Mouse (Mus musculus) G1E (cell line): ENCODE results near the gene Art2b. TPM values are rescaled to one million over a fixed set of nuclear protein-coding genes. Genes with fewer than 3 reads are reported as not detected.
"Not testable (repeated sequence)": the region's sequence is repeated elsewhere in the genome, so short reads cannot be mapped to it uniquely, and the experiment has no call there.

Source experiments
- ATAC-seq: 2 replicates; pipeline ENCODE4 v1.8.0; 2016; ENCODE audit warnings: mild to moderate bottlenecking; ENCODE audit not compliant: insufficient number of reproducible peaks, poor library complexity, low FRiP score, severe bottlenecking; ENCODE audit errors: extremely low read depth
- DNase-seq: peaks from one replicate; pipeline ENCODE4 v3.0.0; 2012; ENCODE audit warnings: low spot score
- H3K27me3 ChIP-seq: 2 replicates; pipeline ENCODE4 v1.6.1; 2012; ENCODE audit warnings: mild to moderate bottlenecking, low read length, inconsistent platforms; ENCODE audit not compliant: insufficient read depth
- H3K36me3 ChIP-seq: replicated peaks from 2 replicates; pipeline ENCODE3; 2012; ENCODE audit warnings: mild to moderate bottlenecking, inconsistent platforms
- H3K4me1 ChIP-seq: 2 replicates; pipeline ENCODE4 v1.6.1; 2012; ENCODE audit warnings: low read depth, low read length, inconsistent platforms, mixed read lengths; ENCODE audit not compliant: insufficient read depth
- H3K4me3 ChIP-seq: 2 replicates; pipeline ENCODE4 v1.5.1; 2012; ENCODE audit warnings: low read depth, mild to moderate bottlenecking, inconsistent platforms, low read length, moderate library complexity, mixed read lengths
- H3K9me3 ChIP-seq: replicated peaks from 2 replicates; pipeline ENCODE4 v1.6.1; 2012; ENCODE audit warnings: inconsistent platforms
- CTCF ChIP-seq: IDR thresholded peaks from 2 replicates; pipeline ENCODE4 v1.5.1; 2012; ENCODE audit warnings: low read depth, low read length, inconsistent platforms, mixed read lengths
- GATA1 ChIP-seq: IDR thresholded peaks from 2 replicates; pipeline ENCODE4 v1.6.1; 2012; ENCODE audit warnings: borderline replicate concordance, low read length, inconsistent platforms, mixed read lengths
- GATA2 ChIP-seq: IDR thresholded peaks from 2 replicates; pipeline ENCODE4 v1.6.1; 2012; ENCODE audit warnings: low read depth, low read length, inconsistent platforms, borderline replicate concordance
- POLR2AphosphoS5 ChIP-seq: IDR thresholded peaks from 2 replicates; pipeline ENCODE4 v1.6.1; 2012; ENCODE audit warnings: low read depth, low read length, inconsistent platforms; ENCODE audit not compliant: insufficient replicate concordance
- TAL1 ChIP-seq: conservative IDR thresholded peaks from 2 replicates; pipeline ENCODE4 v1.6.1; 2012; ENCODE audit warnings: low read depth, low read length, inconsistent platforms, mixed read lengths
- polyA plus RNA-seq: library from polyadenylated mRNA; stranded (reverse); fragments of >175 nt; gene quantifications from 2 replicates; pipeline ENCODE4 v1.2.3, GENCODE M21; 2012
- total RNA-seq, 2 experiments: library from RNA; stranded (forward) in 1 of 2; stranded (reverse) in 1 of 2; fragments of 200-1000 nt in 1 of 2; fragments of >200 nt in 1 of 2; fragmentation: Nextera tagmentation in 1 of 2; gene quantifications; 2 replicates each; pipeline ENCODE4 v1.2.3; 2014 to 2017

Gene Art2b
- total and polyA plus RNA-seq, 3 experiments, result not detected

GRCm38 (mm10) chr7:101607845-101608244 is 22.4 kb upstream of the Art2b start:
- Histone ChIP-seq H3K36me3 (no peaks in the 10 kb centered on the region), H3K4me1 (no peaks in the 10 kb centered on the region), H3K4me3 (no peak overlapping the region), H3K27me3 (peaks cover 6% of the 10 kb centered on the region; the same call in 1 of the 2 replicates), H3K9me3 (no peaks in the 10 kb centered on the region)
- no peak for TF ChIP-seq POLR2AphosphoS5
- ATAC-seq, result no peak
- no peak for DNase-seq

- no peaks in the 10 kb centered on the region for H3K4me1 ChIP-seq
- no peak for ATAC-seq
- no peak for TF ChIP-seq TAL1
- TF ChIP-seq GATA2, result no peak
- no peak for TF ChIP-seq GATA1
- TF ChIP-seq CTCF, result no peak
- TF ChIP-seq POLR2AphosphoS5, result no peak
Measured at GRCm38 (mm10) chr7:101600406-101600805, 15.0 kb upstream of the Art2b start.

GRCm38 (mm10) chr7:101598482-101598881 is 13.1 kb upstream of the Art2b start:
- Histone ChIP-seq H3K4me3 (no peak overlapping the region), H3K4me1 (no peaks in the 10 kb centered on the region), H3K9me3 (no peaks in the 10 kb centered on the region), H3K27me3 (peaks cover 3% of the 10 kb centered on the region; the same call in 1 of the 2 replicates), H3K36me3 (no peaks in the 10 kb centered on the region)
- TF ChIP-seq TAL1 (no peak), GATA2 (no peak), CTCF (no peak), GATA1 (no peak), POLR2AphosphoS5 (no peak)
- DNase-seq (no peak), ATAC-seq (no peak)

More at GRCm38 (mm10) chr7:101600406-101600805, 15.0 kb upstream of the Art2b start:
- no peak overlapping the region for H3K4me3 ChIP-seq
- peaks cover 3% of the 10 kb centered on the region; the same call in 1 of the 2 replicates for H3K27me3 ChIP-seq
- DNase-seq, result no peak
- H3K36me3 ChIP-seq, result no peaks in the 10 kb centered on the region
- no peaks in the 10 kb centered on the region for H3K9me3 ChIP-seq

GRCm38 (mm10) chr7:101594969-101595368 is 9.6 kb upstream of the Art2b start:
- ATAC-seq, result no peak
- H3K36me3 ChIP-seq, result no peaks in the 10 kb centered on the region

GRCm38 (mm10) chr7:101584271-101584670 is 1.1 kb downstream of the Art2b start:
- not testable (repeated sequence) for H3K9me3 ChIP-seq, ATAC-seq, H3K4me1 ChIP-seq

More at GRCm38 (mm10) chr7:101594969-101595368, 9.6 kb upstream of the Art2b start:
- Histone ChIP-seq H3K4me3 (no peak overlapping the region), H3K9me3 (no peaks in the 10 kb centered on the region), H3K4me1 (no peaks in the 10 kb centered on the region), H3K27me3 (no peaks in the 10 kb centered on the region; the same call in 1 of the 2 replicates)
- TF ChIP-seq TAL1 (no peak), GATA1 (no peak), POLR2AphosphoS5 (no peak), GATA2 (no peak), CTCF (no peak)
- DNase-seq, result no peak

GRCm38 (mm10) chr7:101582012-101582411 is 3.4 kb downstream of the Art2b start:
- no peak overlapping the region for H3K4me3 ChIP-seq
- peaks cover 12% of the 10 kb centered on the region for H3K27me3 ChIP-seq
- no peaks in the 10 kb centered on the region for H3K4me1 ChIP-seq
- H3K9me3 ChIP-seq, result no peaks in the 10 kb centered on the region
- ATAC-seq (no peak), DNase-seq (no peak)
- H3K36me3 ChIP-seq, result no peaks in the 10 kb centered on the region
- TF ChIP-seq GATA1, result no peak
- TF ChIP-seq POLR2AphosphoS5, result no peak
- no peak for TF ChIP-seq GATA2
- no peak for TF ChIP-seq CTCF
- TF ChIP-seq TAL1, result no peak

More at GRCm38 (mm10) chr7:101584271-101584670, 1.1 kb downstream of the Art2b start:
- H3K27me3 ChIP-seq, H3K4me3 ChIP-seq, H3K36me3 ChIP-seq, DNase-seq: not testable (repeated sequence)

GRCm38 (mm10) chr7:101580863-101581262 is 4.5 kb downstream of the Art2b start:
- H3K9me3 ChIP-seq, DNase-seq, ATAC-seq, H3K4me3 ChIP-seq, H3K36me3 ChIP-seq, H3K4me1 ChIP-seq: not testable (repeated sequence)
- H3K27me3 ChIP-seq, result peaks cover 12% of the 10 kb centered on the region
